Mouse (Mus musculus): ENCODE data around the gene Klkb1.

Klkb1 gene

DNA sequence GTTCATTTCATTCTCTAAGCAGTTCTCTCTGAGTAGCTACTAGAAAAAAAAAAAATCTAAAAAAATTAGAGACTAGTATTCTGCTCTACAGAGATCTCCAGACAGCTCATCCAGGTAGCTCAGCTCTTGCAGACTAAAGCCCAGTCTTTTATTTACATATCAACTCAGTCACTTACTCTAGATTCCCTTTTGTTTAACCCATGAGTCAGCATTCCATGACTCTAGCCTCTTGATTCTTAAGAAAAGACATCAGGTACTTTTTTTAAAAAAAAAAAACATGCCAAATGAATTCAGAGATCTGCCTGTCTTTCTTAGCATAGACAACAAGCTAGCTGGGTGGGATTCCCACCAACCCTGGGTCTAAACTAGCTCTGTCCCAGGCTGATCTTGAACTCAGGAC, 26.2 kb downstream of the Klkb1 start:
- no peak for DNase-seq (ENCODE audit: low spot score in 2 of 2)

DNA sequence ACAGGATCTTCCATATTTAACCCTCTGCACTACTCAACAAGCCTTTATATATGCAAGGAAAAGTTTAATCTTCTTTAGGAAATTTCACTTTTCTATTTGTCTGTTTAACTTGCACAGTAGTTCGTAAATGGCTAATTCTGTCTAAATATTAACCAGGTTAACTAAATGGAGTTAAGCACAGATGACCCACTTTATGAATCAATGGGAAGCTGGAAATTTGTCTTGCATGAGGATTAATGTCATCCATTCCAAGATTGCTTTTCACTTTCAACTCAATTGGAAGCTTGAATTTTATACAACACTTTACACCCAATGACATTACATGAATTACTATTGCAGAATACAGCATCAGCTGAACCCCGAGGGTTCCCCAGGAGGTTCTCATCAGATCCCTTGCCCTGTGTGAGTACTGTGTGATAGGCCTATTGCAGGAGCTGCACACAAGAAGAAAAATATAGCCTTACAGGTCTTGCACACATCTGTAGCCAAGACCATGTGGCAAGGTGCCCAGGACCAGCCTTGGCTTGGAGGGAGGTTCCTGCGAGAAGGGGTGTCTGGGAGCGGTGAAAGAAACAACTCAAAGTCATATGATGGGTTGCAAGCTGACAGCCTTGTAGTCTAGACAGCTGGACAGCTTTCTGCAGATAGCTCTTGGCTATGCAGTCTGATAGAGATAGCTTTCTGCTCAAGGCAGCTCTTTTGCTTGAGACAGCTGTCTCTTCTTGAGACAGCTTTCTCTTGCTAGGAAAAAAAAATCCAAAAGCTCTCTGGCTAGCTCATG, 26.9 kb downstream of the Klkb1 start:
- DNase-seq (ENCODE audit: low spot score in 2 of 2) = no peak

DNA sequence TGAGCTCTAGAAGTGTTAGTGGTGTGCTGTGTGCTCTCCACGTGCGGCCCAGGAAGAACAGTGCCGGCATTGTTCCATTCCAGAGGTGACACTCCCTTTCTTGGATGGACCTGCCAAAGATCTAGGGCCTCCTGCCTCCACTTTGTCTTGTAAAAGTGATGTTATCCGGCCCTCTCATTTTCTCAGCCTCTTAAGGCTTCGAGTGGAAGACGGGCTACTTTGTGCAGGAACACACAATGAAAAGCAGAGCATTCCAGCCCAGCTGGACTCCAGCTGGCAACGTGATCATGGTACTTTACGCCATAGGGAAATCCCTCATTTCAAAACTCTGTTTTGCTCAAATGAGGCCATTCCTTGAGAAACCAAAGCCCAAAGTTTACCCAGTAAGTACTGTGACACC, 27.7 kb downstream of the Klkb1 start:
- no peak for DNase-seq (ENCODE audit: low spot score in 2 of 2)

GRCm38 (mm10) chr8:45264918-45265317, 29.7 kb downstream of the Klkb1 start:
- no peak for DNase-seq (ENCODE audit: low spot score in 2 of 2)

DNA sequence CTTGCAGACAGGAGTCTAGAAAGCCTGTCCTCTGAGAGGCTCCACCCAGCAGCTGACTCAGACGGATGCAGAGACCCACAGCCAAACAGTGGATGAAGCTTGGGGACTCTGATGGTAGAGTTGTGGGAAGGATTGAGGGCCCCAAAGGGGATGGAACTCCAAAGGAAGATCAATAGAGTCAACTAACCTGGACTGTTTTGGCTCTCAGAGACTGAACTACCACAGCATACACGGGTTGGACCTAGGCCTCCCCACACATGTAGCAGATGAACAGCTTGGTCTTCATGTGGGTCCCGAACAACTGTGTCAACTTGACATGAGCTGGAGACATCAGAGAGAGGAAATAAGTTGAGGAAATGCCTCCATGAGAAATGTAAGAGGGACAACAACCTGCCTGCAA, 31.8 kb downstream of the Klkb1 start:
- DNase-seq (ENCODE audit: low spot score in 2 of 2) = no peak

DNA sequence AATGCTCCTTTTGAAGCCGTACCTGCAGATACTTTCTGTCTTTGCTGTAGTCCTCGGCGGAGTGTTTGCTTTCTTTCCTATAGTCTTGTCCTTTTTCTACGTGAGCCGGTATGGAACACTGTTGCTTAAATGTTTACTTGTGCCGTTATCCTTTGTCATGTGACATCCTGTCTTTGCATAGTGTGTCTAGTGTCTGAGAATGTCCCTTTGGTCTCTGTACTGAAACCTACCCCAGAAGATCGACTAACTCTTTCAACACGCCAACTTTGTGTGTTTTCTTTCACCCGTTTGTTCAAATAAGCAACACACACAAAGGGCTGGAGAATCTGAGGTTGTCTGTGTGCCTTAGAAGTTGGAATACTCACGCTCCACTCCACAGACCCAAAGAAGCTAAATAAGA, 32.7 kb downstream of the Klkb1 start, which contains the start of gene F11:
Gene F11 (minus strand): TSS at position 112 of the 400 bp plus-strand sequence.
- no peak for DNase-seq (ENCODE audit: low spot score in 2 of 2)

GRCm38 (mm10) chr8:45258421-45258820, 36.2 kb downstream of the Klkb1 start:
- no peak for DNase-seq (ENCODE audit: low spot score in 2 of 2)

GRCm38 (mm10) chr8:45255040-45255439, 39.6 kb downstream of the Klkb1 start:
- DNase-seq (ENCODE audit: low spot score in 2 of 2) = no peak

GRCm38 (mm10) chr8:45254194-45254842, 40.3 kb downstream of the Klkb1 start:
- DNase-seq (ENCODE audit: low spot score in 2 of 2) = no peak

GRCm38 (mm10) chr8:45253586-45253985, 41.1 kb downstream of the Klkb1 start:
- DNase-seq (ENCODE audit: low spot score in 2 of 2) = no peak

DNA sequence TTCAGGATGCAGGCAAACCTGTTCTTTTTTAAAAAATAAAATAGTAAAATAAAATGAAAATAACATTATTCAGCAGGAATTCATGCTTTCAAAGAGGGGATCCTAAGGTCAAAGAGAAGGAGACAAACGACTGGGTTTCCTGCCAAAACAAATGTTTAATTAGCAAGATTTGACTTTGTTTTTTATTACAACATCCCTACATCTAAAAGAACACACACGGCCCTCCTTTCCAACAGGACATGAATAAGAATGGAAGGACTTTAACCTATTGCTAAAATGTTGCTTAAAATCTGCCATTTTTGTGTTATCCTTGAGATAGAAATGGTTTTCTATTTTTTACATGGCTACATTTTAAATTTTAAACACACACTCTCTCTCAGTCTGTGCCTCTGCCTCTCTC, 41.5 kb downstream of the Klkb1 start:
- DNase-seq (ENCODE audit: low spot score in 2 of 2) = no peak

DNA sequence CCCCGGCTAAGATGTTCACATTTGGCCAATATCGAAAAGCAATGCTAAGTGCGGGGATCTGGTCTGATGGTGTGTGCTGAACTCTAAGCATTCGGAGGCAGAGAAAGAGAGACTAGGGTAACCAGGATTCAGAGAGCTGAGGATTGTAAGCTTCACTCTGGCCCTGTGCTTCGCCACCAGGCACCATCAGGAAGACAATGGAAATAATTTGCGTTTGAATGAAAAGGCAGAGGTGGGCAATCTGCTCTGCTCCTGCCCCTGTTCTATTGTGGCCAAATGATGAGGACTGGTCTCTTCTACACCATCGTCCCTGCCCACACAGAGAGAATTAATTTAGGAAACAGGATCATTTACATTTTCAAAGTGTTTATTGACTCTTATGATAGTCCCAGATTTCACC, 48.4 kb downstream of the Klkb1 start:
- DNase-seq (ENCODE audit: low spot score in 2 of 2) = no peak

- DNase-seq (ENCODE audit: low spot score in 2 of 2) = no peak
Observed at GRCm38 (mm10) chr8:45239363-45239762, 55.3 kb downstream of the Klkb1 start.

- no peak for DNase-seq (ENCODE audit: low spot score in 2 of 2)
Observed at GRCm38 (mm10) chr8:45238282-45238681, 56.4 kb downstream of the Klkb1 start.

DNA sequence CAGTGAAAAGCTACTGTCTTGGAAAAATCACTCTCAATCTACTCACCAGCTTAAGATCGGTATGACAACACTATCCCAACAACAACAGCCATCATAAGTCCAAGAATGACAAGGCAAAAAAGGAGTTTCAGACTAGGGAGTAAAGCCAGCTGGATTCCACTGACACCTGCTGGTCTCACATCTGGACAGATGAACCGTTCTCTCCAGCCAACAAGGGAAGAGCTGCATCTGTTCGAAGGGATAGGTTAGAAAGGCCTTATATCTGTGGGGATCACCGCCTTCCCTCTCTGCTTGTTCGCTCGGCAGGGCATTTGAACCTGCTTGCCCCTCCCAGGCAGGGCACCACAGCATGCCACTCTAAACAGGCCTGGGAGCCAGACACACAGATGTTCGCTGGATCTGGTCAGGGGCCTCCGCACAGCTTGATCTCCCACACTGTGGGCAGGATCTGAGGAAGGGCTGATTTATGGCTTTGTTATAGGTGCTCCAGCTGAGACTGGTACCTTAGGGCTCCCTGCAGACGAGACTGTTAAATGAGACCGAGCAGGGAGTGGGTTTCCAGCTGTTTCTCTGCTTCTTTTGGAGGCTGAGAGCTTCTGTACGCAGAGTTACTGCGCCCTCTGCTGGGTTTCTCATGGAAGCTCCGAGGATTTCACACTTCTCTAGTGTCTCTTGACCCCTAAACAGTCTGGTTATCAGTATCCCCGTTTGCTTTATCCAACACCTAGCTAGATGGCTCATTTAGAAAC, 58.3 kb downstream of the Klkb1 start:
- peak; percentile 15 to 42 for DNase-seq (ENCODE audit: low spot score in 2 of 2)

- no peak for DNase-seq (ENCODE audit: low spot score in 2 of 2)
Observed at GRCm38 (mm10) chr8:45235228-45235627, 59.4 kb downstream of the Klkb1 start.

DNA sequence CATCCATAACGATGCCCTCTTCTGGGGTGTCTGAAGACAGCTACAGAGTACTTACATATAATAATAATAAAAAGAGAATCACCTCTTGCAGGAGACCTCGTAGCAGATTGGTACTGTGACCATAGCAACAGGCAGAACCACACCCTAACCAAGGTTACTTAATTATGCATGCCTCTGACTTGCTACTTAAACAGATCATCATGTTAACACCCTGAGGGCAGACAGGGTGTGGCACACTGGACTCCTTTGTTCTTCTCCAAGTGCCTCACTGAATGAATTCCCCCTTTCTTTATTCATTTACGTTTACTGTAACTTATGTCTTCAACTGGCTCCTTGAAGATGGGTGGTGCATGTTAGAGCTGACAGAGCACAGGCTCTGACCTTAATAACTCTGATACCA, 61.4 kb downstream of the Klkb1 start:
- DNase-seq (ENCODE audit: low spot score in 2 of 2) = no peak

Data from frontal cortex, postnatal 25 days (tissue).